Mouse (Mus musculus) heart, postnatal 0 days (tissue): ENCODE measurements around the gene Mrpl39. TPM values are rescaled to one million over a fixed set of nuclear protein-coding genes. Genes with fewer than 3 reads are reported as not detected.

Source experiments
- ATAC-seq: fragments of 200-750 bp; cut with Nextera tagmentation; 2 replicates; pipeline ENCODE4 v1.8.0; 2017; ENCODE audit warnings: low read depth, moderate number of reproducible peaks, moderate library complexity; ENCODE audit not compliant: insufficient read depth
- DNase-seq: peaks from one replicate; pipeline ENCODE4 v3.0.0-alpha.2; 2016; ENCODE audit warnings: low spot score
- H3K27ac ChIP-seq: fragments of 300-500 bp; sonication (generic); 2 replicates; pipeline ENCODE4 v1.5.1; 2014; ENCODE audit warnings: low read depth, mild to moderate bottlenecking
- H3K27me3 ChIP-seq: fragments of 300-500 bp; sonication (generic); 2 replicates; pipeline ENCODE4 v1.6.1; 2014; ENCODE audit warnings: low read length, mixed read lengths; ENCODE audit not compliant: control insufficient read depth, insufficient read depth
- H3K36me3 ChIP-seq: fragments of 300-500 bp; sonication (generic); replicated peaks from 2 replicates; pipeline ENCODE4 v1.6.1; 2014; ENCODE audit warnings: low read length, mixed read lengths; ENCODE audit not compliant: control insufficient read depth, insufficient read depth
- H3K4me1 ChIP-seq: fragments of 300-500 bp; sonication (generic); 2 replicates; pipeline ENCODE4 v1.6.1; 2014; ENCODE audit warnings: antibody characterized with exemption; ENCODE audit not compliant: control insufficient read depth, insufficient read depth
- H3K4me2 ChIP-seq: fragments of 300-500 bp; sonication (generic); 2 replicates; pipeline ENCODE4 v1.6.1; 2014; ENCODE audit warnings: low read depth, mild to moderate bottlenecking, low read length, moderate library complexity
- H3K4me3 ChIP-seq: fragments of 300-500 bp; sonication (generic); 2 replicates; pipeline ENCODE4 v1.5.1; 2014; ENCODE audit warnings: low read depth, low read length
- H3K9ac ChIP-seq: fragments of 300-500 bp; sonication (generic); replicated peaks from 2 replicates; pipeline ENCODE4 v1.6.1; 2014; ENCODE audit warnings: low read depth, low read length, mixed read lengths
- H3K9me3 ChIP-seq: fragments of 300-500 bp; sonication (generic); replicated peaks from 2 replicates; pipeline ENCODE4 v1.6.1; 2016; ENCODE audit warnings: low read length; ENCODE audit not compliant: control insufficient read depth
- CTCF ChIP-seq: IDR thresholded peaks from 2 replicates; pipeline ENCODE4 v1.5.1; 2016; ENCODE audit warnings: antibody characterized with exemption, control low read depth, low read depth
- EP300 ChIP-seq: IDR thresholded peaks from 2 replicates; pipeline ENCODE4 v1.6.1; 2016; ENCODE audit warnings: antibody characterized with exemption, low read depth
- WGBS: fragments of 180-500 bp; shearing (Covaris S2); extraction: QIAGEN DNeasy Blood & Tissue Kit; methylation state at CpG from one replicate; pipeline ENCODE4 v1.1.7; 2014; 5-methylcytosine and 5-hydroxymethylcytosine counted together
- polyA plus RNA-seq: library from polyadenylated mRNA; unstranded; fragments of >200 nt; fragmentation: Nextera tagmentation; extraction: Ambion mirVana; gene quantifications from 2 replicates; pipeline ENCODE4 v1.2.1, GENCODE M21; 2015
- total RNA-seq: library from RNA; depleted of rRNA; stranded (reverse); fragments of >200 nt; gene quantifications from 2 replicates; pipeline ENCODE4 v1.2.3, GENCODE M21; 2014; ENCODE audit warnings: low replicate concordance

The Mrpl39 gene
- total and polyA plus RNA-seq, 2 experiments from 2014 or later = 24.8 to 48.9 TPM

DNA sequence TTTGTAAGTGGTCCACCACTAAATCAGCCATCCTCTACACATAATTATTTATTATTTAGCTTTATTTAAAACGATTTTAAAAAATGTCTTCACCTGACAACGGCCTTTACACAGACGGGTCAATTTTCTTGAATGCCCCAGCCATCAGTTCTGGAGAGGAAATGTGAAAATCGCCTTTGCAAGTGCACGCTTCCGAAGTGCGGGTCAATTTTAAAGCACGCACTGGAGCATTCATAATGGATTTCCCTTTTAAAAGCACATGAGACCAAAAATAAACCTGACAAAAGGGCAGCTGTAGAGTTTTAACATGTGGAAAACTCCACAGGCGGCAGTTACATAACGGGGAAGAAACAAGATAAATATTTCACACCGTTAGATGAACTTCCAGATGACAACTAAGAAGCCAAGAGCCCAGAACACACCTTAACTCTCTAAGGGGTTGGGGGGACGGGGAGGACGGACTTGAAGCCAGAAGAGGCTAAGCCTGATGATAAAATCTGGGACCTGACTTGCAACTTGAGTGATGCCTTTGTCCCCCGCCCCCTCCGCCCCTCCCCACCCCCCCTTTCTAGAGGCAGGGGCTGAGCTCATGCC is 37.8 kb upstream of the Mrpl39 start:
- H3K36me3 ChIP-seq = 0 out of 2 replicates have a peak, but pooled peaks cover 1% of the 10 kb centered on the region
- DNase-seq (no peak), ATAC-seq (no peak)
- H3K27ac ChIP-seq = 0 out of 2 replicates have a peak overlapping the region, but pooled peaks have one; percentile 53
- no peaks in the 10 kb centered on the region for H3K27me3 ChIP-seq
- H3K4me1 ChIP-seq = peaks cover 10% of the 10 kb centered on the region; the same call in 1 of the 2 replicates
- no peak for TF ChIP-seq CTCF
- no peak for TF ChIP-seq EP300
- peak overlapping the region; percentile 77 for H3K4me3 ChIP-seq
- H3K9me3 ChIP-seq = no peaks in the 10 kb centered on the region
- 3% methylated on average over 15 of the region's 15 CpGs for WGBS
- H3K4me2 ChIP-seq = peak overlapping the region; percentile 100
- peak overlapping the region; percentile 70 for H3K9ac ChIP-seq

DNA sequence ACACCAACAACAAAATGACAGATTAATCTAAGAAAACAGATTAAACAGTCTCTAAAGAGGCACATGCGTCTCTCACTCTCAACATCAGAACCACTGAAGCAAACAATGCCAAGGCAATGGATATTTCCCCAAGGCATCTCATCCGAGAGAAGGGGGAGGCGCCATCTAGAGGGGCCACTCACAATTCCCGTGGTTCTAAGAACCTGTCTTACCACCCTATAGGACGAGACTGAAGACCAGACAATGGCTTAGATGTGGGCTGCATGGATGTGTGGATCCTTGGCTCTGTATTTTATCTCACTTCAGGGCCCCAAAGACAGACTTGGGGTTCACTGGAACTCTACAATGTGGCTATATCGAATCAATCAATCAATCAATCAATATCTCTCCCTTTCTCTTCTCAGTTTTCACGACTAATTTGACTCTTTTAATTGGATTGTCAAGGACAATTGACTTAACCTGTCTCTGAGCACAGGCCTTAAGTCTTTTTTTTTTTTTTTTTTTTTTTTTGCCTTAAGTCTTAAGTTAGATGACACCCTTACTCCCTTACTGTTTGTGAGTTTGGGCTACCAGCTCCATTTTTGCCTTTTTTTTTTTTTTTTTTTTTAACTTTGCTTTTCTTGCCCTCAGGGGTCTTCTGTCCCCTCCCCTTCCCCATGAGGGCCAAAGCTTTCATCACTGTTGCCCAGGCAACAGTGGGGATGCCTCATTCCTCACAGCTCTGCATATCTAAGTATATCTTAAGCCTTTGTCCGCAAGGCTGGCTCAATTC is 37.1 kb upstream of the Mrpl39 start:
- Histone ChIP-seq H3K27ac (no peak overlapping the region), H3K27me3 (no peaks in the 10 kb centered on the region), H3K4me1 (peaks cover 10% of the 10 kb centered on the region; the same call in 1 of the 2 replicates), H3K4me3 (peak overlapping the region; percentile 77; the same call in 1 of the 2 replicates), H3K9me3 (no peaks in the 10 kb centered on the region), H3K9ac (no peak overlapping the region), H3K36me3 (no peaks in the 10 kb centered on the region), H3K4me2 (peak overlapping the region; percentile 100)
- WGBS = 36% methylated on average over 8 of the region's 8 CpGs
- ATAC-seq (no peak), DNase-seq (no peak)
- no peak for TF ChIP-seq EP300
- TF ChIP-seq CTCF = peak; percentile 14; the same call in 1 of the 2 replicates

DNA sequence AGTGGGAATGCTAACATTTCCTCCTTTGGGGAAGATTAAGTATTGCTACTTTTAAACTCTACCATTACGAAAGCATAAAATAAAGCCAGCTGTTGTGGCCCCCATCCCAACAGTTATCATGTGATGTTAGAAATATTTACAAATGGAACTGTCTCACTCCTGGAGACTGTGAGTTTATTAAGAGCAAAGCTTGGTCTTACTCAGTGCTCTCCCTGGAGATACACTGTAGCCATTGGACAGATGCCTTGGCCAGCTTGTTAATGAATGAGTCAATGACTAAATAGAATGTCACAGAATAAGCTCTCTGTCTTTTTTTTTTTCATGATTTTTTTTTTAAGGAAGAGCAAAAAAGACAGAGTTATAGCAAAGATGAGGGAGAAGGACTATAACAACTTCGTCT is 35.9 kb upstream of the Mrpl39 start:
- DNase-seq (no peak), ATAC-seq (no peak)
- WGBS = 72% methylated on average over 2 of the region's 2 CpGs
- Histone ChIP-seq H3K36me3 (no peaks in the 10 kb centered on the region), H3K4me1 (peaks cover 10% of the 10 kb centered on the region; the same call in 1 of the 2 replicates), H3K27me3 (no peaks in the 10 kb centered on the region), H3K9me3 (no peaks in the 10 kb centered on the region), H3K9ac (no peak overlapping the region), H3K4me2 (no peak overlapping the region), H3K27ac (no peak overlapping the region), H3K4me3 (no peak overlapping the region)
- TF ChIP-seq EP300 (no peak), CTCF (no peak)

DNA sequence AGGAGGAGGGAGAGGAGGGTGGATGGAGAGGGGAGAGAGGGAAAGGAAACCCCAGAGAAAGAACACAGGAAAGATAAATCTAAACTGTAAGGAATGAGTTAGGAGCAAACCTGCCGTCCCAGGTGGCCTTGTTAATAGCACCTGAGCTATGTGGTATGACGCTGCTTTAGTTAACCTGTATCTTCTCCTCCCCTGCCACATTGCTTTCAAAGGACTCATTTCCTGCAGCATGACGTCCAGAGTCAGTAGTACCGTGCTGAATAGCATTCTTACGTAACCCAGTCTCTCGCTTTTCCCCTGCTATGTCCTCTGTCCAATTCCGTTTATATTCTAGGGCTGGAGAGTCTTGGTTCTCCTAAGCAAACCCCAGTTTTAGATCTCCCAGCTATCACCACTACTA is 35.3 kb upstream of the Mrpl39 start:
- H3K4me2 ChIP-seq = no peak overlapping the region
- no peak for DNase-seq
- H3K9ac ChIP-seq = no peak overlapping the region
- H3K4me3 ChIP-seq = no peak overlapping the region
- peaks cover 10% of the 10 kb centered on the region; the same call in 1 of the 2 replicates for H3K4me1 ChIP-seq
- H3K36me3 ChIP-seq = no peaks in the 10 kb centered on the region
- no peak overlapping the region for H3K27ac ChIP-seq
- H3K27me3 ChIP-seq = no peaks in the 10 kb centered on the region
- WGBS = 64% methylated on average over 7 of the region's 7 CpGs
- ATAC-seq = no peak
- no peaks in the 10 kb centered on the region for H3K9me3 ChIP-seq
- no peak for TF ChIP-seq EP300
- no peak for TF ChIP-seq CTCF

DNA sequence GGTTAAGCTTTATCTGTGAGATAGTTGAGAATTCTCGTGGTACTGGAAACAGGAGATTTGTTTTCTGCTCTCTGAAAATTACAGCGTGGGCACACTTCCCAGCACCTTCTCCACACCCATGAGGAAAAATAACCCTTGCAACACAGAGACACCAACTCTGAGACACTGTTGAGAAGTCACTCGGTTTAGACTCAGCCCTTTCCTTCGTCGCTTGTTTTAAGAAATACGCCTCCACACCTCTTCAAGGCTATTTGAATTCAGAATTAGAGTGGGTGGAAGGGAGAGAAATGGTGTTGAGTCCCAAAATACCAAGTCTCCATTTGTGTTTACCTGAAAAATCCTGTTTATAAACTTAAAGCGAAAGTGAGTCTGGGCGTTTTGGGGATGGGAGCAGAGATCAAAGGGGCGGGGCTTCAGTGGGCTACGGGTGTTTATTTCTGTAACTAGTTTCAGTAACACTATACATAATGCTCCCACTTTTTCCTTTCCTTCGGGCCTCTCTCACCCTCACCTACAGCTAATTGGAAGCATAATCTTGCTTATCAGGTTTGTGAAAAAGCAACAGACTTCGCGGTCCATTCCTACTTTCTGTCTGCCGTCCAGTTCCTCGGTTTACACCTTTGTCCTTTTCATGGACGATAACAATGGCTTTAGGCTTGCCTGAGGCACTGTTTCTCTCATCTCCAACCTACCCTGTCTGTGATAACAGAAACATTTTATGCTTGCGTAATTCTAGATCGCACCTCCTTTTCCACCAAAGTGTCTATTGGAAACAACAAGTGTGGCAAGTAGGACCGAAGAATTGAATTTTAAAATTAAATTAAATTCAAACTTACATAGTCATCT is 34.3 kb upstream of the Mrpl39 start:
- TF ChIP-seq EP300 (no peak), CTCF (no peak)
- Histone ChIP-seq H3K4me1 (peaks cover 5% of the 10 kb centered on the region; the same call in 1 of the 2 replicates), H3K27ac (no peak overlapping the region), H3K4me3 (no peak overlapping the region), H3K36me3 (no peaks in the 10 kb centered on the region), H3K9me3 (no peaks in the 10 kb centered on the region), H3K27me3 (no peaks in the 10 kb centered on the region), H3K4me2 (no peak overlapping the region), H3K9ac (no peak overlapping the region)
- ATAC-seq (no peak), DNase-seq (no peak)
- WGBS = 78% methylated on average over 19 of the region's 19 CpGs
